Mouse (Mus musculus): ENCODE measurements around the gene Fcgrt. TPM values are rescaled to one million over a fixed set of nuclear protein-coding genes. Genes with fewer than 3 reads are reported as not detected.

Gene Fcgrt
- polyA plus RNA-seq, 1 experiment from 2014 or later, result 334 TPM

DNA sequence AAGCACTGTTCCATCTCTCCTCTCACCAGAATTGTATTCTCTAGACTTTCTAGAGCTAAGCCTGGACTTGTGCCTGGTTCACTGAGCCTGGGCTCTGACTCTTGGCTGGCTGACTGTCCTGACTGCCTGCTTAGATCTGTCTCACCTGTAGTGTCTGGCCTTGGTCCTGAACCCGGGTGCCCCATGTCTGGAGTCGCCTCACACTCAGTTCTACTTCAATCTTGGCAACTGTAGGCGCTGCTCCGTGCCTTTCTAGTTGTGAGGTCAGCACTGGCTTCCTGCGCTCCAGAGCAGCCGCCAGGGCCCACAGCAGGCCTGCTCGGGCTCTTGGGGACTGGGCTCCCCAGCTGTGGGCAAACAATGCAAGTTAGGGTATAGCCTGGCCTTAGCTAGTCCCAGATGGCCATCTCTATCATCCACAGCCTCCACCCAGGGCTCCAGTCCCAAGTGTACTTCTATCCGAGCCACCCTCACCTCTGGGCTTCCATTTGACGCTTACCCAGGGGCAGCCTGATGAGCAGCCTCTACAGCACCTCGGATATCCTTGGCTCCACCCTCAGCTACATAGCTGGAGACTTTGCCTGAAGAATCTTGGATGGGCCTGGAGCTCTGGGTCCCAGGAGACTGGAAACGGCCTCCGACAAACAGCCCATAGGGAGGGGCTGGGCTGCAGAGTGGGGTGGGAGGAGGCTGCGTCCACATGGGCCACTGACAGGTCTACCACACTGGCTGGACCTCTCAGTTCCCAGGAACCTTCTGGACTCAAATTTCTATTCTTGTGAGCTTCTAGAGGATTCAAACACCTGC is 40.9 kb upstream of the Fcgrt start:
- no peak for ATAC-seq
- Histone ChIP-seq H3K4me2 (ENCODE audit: low read depth, low read length) (no peak overlapping the region), H3K36me3 (ENCODE audit: control insufficient read depth, insufficient read depth, low read length) (peaks cover 16% of the 10 kb centered on the region), H3K9ac (ENCODE audit: low read depth, low read length) (no peak overlapping the region), H3K9me3 (ENCODE audit: control insufficient read depth, low read length) (no peaks in the 10 kb centered on the region), H3K27me3 (replicated peaks; ENCODE audit: control insufficient read depth, insufficient read depth, low read length) (no peaks in the 10 kb centered on the region), H3K4me1 (ENCODE audit: control insufficient read depth, insufficient read depth, low read length) (peaks cover 13% of the 10 kb centered on the region; the same call in 1 of the 2 replicates), H3K4me3 (ENCODE audit: low read length) (no peak overlapping the region), H3K27ac (ENCODE audit: low read length) (no peak overlapping the region)
- 88% methylated on average over 13 of the region's 13 CpGs for WGBS

DNA sequence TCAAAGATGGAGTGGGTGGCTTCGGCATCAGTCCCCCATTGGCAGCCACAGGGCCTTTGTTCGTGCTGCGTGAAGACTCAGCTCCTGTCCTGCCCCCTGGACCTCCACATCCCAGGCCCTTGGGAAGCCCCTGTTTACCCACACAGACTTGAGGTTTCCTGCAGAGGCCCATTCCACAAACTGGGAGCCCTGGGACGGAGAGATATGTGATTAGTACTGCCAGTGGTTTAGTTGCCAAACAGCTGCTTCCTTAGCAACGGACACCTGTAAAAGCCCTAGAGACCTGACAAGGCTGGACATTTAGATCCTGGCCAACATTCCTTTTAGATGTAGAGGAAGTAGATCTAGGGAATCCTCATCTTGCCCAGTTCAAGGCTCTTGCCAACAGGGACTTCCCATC is 38.3 kb upstream of the Fcgrt start:
- 87% methylated on average over 5 of the region's 5 CpGs for WGBS
- peaks cover 16% of the 10 kb centered on the region for H3K36me3 ChIP-seq (ENCODE audit: control insufficient read depth, insufficient read depth, low read length)
- no peak overlapping the region for H3K4me2 ChIP-seq (ENCODE audit: low read depth, low read length)
- no peak overlapping the region for H3K9ac ChIP-seq (ENCODE audit: low read depth, low read length)
- no peak for ATAC-seq
- H3K4me3 ChIP-seq (ENCODE audit: low read length), result no peak overlapping the region
- no peaks in the 10 kb centered on the region for H3K9me3 ChIP-seq (ENCODE audit: control insufficient read depth, low read length)
- H3K27me3 ChIP-seq (replicated peaks; ENCODE audit: control insufficient read depth, insufficient read depth, low read length), result no peaks in the 10 kb centered on the region
- no peak overlapping the region for H3K27ac ChIP-seq (ENCODE audit: low read length)
- H3K4me1 ChIP-seq (ENCODE audit: control insufficient read depth, insufficient read depth, low read length), result no peaks in the 10 kb centered on the region

DNA sequence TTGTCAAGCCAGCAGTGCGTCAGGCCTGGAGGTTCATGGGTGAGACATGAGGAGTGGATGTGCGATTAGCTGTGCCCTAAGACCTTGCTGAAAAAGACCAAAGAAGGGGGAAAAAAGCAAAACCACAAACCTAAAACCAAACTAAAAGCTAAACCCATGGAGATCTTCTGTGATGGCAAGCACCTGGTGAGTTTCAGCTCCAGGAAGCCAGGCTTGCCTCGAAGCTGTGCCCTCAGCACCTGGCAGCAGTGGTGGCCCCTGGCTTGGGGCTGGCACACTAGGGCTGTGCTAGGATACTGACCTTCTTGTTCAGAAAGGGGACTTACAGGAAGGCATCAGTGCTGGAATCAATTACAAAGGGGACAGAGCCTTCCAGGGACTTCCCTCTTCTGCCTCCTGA is 37.7 kb upstream of the Fcgrt start:
- no peaks in the 10 kb centered on the region for H3K27me3 ChIP-seq (replicated peaks; ENCODE audit: control insufficient read depth, insufficient read depth, low read length)
- 85% methylated on average over 3 of the region's 3 CpGs for WGBS
- H3K9ac ChIP-seq (ENCODE audit: low read depth, low read length), result no peak overlapping the region
- H3K4me2 ChIP-seq (ENCODE audit: low read depth, low read length), result no peak overlapping the region
- no peak for ATAC-seq
- peaks cover 16% of the 10 kb centered on the region for H3K36me3 ChIP-seq (ENCODE audit: control insufficient read depth, insufficient read depth, low read length)
- H3K9me3 ChIP-seq (ENCODE audit: control insufficient read depth, low read length), result no peaks in the 10 kb centered on the region
- H3K4me1 ChIP-seq (ENCODE audit: control insufficient read depth, insufficient read depth, low read length), result no peaks in the 10 kb centered on the region
- no peak overlapping the region for H3K27ac ChIP-seq (ENCODE audit: low read length)
- H3K4me3 ChIP-seq (ENCODE audit: low read length), result no peak overlapping the region

DNA sequence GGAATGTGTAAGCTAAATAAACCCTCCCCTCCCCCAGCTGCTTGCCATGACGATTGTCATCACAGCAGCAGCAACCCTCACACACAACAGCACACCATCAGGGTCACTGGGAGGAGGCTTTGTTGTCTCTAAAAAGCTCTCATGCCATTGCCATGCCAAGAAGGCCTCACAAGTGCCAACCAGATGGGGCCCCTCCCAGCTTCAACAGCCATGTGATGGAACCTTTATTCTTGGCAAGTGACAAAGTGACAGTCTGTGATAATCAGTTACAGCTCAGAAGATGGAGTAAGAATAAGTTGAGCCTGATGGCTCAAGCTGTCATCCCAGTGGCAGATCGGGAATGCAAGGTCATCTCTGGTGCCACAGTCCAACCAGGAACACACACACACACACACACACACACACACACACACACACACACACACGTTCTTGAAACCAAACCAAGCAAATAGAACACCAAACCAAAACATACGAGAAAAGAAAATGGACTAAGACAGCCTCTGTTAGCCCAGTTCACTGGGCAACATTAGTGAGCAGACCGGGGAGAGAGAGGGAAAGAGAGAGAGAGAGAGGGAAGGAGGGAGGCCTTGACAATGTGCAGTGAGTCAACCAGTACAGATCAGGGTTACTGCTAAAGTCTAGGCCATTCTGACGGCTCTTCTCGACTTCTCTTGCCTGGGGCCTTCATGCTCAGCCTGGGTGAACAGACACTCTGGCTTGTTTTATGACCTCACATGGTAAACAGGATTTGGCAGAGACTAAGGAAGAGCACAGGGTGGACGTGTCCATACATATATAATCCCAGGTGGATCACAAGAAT is 36.5 kb upstream of the Fcgrt start:
- no peak overlapping the region for H3K4me2 ChIP-seq (ENCODE audit: low read depth, low read length)
- no peaks in the 10 kb centered on the region for H3K9me3 ChIP-seq (ENCODE audit: control insufficient read depth, low read length)
- no peak overlapping the region for H3K4me3 ChIP-seq (ENCODE audit: low read length)
- H3K36me3 ChIP-seq (ENCODE audit: control insufficient read depth, insufficient read depth, low read length), result peaks cover 14% of the 10 kb centered on the region
- H3K4me1 ChIP-seq (ENCODE audit: control insufficient read depth, insufficient read depth, low read length), result no peaks in the 10 kb centered on the region; the same call in 1 of the 2 replicates
- no peak for ATAC-seq
- H3K9ac ChIP-seq (ENCODE audit: low read depth, low read length), result no peak overlapping the region
- no peaks in the 10 kb centered on the region for H3K27me3 ChIP-seq (replicated peaks; ENCODE audit: control insufficient read depth, insufficient read depth, low read length)
- no peak overlapping the region for H3K27ac ChIP-seq (ENCODE audit: low read length)
- WGBS, result 70% methylated on average over 8 of the region's 8 CpGs

DNA sequence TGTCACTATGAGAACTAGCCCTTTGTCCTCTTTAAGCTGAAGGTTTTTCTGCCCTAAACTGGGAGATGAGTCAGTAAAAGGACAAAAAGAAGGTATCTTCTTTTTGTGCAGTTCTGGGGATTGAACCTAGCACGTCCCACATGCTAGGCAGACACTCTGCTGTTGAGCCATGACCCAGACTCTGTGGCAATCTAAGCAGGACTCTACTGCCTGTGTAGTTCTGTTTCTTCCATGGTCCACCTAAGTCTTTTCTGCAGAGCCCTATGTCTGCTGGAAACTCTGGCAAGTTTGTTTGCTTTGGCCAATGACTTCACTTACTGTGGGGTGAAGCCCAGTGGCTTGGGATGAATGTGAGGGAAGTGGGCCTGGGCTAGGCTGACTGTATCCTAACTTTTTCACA is 34.8 kb upstream of the Fcgrt start:
- ATAC-seq, result no peak
- no peak overlapping the region for H3K27ac ChIP-seq (ENCODE audit: low read length)
- peaks cover under 1% of the 10 kb centered on the region; the same call in 1 of the 2 replicates for H3K9me3 ChIP-seq (ENCODE audit: control insufficient read depth, low read length)
- H3K36me3 ChIP-seq (ENCODE audit: control insufficient read depth, insufficient read depth, low read length), result peaks cover 6% of the 10 kb centered on the region
- 92% methylated on average over 1 of the region's 1 CpGs for WGBS
- no peak overlapping the region for H3K4me3 ChIP-seq (ENCODE audit: low read length)
- no peak overlapping the region for H3K9ac ChIP-seq (ENCODE audit: low read depth, low read length)
- peaks cover 3% of the 10 kb centered on the region; the same call in 1 of the 2 replicates for H3K4me1 ChIP-seq (ENCODE audit: control insufficient read depth, insufficient read depth, low read length)
- no peak overlapping the region for H3K4me2 ChIP-seq (ENCODE audit: low read depth, low read length)
- no peaks in the 10 kb centered on the region for H3K27me3 ChIP-seq (replicated peaks; ENCODE audit: control insufficient read depth, insufficient read depth, low read length)

DNA sequence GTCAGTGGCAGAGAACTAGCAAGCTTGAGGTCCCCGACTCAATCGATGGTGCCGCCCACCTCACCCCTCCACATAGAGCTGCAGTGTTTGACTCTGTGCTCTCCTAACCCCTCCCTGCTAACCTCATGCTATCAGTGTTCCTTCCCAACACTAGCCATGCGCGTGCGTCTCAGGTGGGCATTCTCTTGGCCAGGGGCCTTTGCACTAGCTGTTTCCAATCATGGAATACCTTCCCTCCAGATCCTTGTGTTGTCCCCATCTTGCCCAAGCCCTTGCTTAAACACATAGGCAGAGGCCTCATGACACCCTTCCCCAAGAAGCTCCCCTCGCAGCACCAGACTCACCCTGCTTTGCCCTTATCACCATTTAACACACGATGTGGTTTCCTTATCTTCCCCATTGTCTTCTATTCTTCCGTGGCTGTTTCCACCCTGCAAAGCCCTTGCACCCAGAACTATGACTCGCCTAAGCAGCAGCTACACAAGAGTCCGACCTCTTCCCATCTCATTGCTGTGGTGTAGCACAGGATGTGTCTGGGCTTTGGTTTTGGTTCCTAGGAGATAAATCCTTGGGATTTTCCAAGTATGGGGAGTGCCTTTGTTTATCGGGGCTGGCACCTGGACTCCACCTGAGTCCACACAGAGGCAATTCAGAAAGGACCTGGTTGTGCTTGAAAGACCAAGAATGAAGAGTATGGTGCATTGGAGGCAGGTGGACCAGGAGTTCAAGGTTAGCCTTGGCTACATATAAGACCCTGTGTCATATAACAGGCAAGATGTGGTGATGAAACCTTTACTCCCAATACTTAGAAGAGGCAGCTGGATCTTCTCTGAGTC is 33.7 kb upstream of the Fcgrt start:
- H3K9me3 ChIP-seq (ENCODE audit: control insufficient read depth, low read length), result peaks cover 3% of the 10 kb centered on the region; the same call in 1 of the 2 replicates
- no peaks in the 10 kb centered on the region; the same call in 1 of the 2 replicates for H3K36me3 ChIP-seq (ENCODE audit: control insufficient read depth, insufficient read depth, low read length)
- 72% methylated on average over 12 of the region's 12 CpGs for WGBS
- no peak overlapping the region for H3K27ac ChIP-seq (ENCODE audit: low read length)
- no peak overlapping the region for H3K4me3 ChIP-seq (ENCODE audit: low read length)
- no peak for ATAC-seq
- no peak overlapping the region for H3K4me2 ChIP-seq (ENCODE audit: low read depth, low read length)
- peaks cover 3% of the 10 kb centered on the region; the same call in 1 of the 2 replicates for H3K4me1 ChIP-seq (ENCODE audit: control insufficient read depth, insufficient read depth, low read length)
- no peaks in the 10 kb centered on the region for H3K27me3 ChIP-seq (replicated peaks; ENCODE audit: control insufficient read depth, insufficient read depth, low read length)
- H3K9ac ChIP-seq (ENCODE audit: low read depth, low read length), result no peak overlapping the region

DNA sequence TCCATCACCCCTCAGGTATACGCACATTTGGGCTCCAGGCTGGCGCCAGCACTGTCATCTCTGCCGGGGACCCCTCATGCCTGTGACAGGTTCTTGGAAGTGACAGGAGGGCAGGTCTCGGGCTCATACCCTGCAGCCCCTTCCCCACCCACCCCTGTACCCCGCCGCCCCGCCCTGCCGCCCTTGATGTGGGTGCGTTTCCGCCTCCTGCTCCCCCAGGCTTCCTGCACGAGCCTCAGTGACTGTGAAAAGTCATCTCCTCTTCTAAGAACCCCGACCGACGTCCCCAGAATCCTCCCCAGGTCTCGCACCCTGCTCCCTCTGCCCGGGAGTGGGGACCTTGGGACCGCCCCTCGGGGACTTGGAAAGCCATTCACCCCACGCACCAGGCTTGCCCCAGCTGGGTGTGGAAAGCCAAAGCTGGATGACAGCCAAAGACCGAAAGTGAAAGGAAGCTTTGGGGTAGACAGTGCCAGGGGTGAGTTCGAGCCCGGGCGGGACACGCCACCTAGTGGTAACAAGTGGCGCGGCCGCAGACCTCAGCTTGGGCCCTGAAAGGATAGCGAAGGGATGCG is 32.4 kb upstream of the Fcgrt start, which contains the start of the genes Gm45713 and Flt3l:
Gm45713 (minus strand) TSS at position 239 of the 575 bp plus-strand sequence.
Flt3l (minus strand) TSS at position 440 of the 575 bp plus-strand sequence.
- no peak within 1 kb of the TSS for H3K27ac ChIP-seq (ENCODE audit: low read length)

DNA sequence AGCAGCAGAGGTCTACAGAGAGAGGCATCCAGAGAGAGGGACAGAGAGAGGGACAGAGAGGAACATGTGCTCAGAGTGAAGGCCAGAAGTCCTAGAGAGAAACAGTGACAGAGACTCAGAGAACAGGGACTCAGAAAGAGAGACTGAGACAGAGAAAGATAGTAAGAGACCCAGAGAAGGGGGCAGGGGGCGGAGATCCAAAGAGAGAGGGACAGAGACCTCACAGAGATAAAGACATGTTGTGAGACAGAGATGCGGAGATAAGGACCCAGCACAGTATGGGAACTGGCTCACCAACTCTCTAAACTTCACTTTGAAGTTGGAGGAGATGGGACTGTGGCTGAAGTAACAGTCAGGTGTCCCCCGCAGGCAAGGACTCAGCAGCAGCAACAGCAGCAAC is 31.7 kb upstream of the Fcgrt start:
- Histone ChIP-seq H3K36me3 (ENCODE audit: control insufficient read depth, insufficient read depth, low read length) (no peaks in the 10 kb centered on the region), H3K27me3 (replicated peaks; ENCODE audit: control insufficient read depth, insufficient read depth, low read length) (no peaks in the 10 kb centered on the region), H3K4me3 (ENCODE audit: low read length) (peak overlapping the region; percentile 74), H3K4me1 (ENCODE audit: control insufficient read depth, insufficient read depth, low read length) (peaks cover 3% of the 10 kb centered on the region; the same call in 1 of the 2 replicates), H3K9me3 (ENCODE audit: control insufficient read depth, low read length) (peaks cover 3% of the 10 kb centered on the region; the same call in 1 of the 2 replicates), H3K9ac (ENCODE audit: low read depth, low read length) (no peak overlapping the region), H3K27ac (ENCODE audit: low read length) (no peak overlapping the region), H3K4me2 (ENCODE audit: low read depth, low read length) (peak overlapping the region; percentile 79; the same call in 1 of the 2 replicates)
- no peak for ATAC-seq
- 87% methylated on average over 3 of the region's 3 CpGs for WGBS

More for the DNA sequence above, 32.4 kb upstream of the Fcgrt start, which contains the start of the genes Gm45713 and Flt3l:
- Histone ChIP-seq H3K4me2 (ENCODE audit: low read depth, low read length) (peak within 1 kb of the TSS; percentile 79), H3K36me3 (ENCODE audit: control insufficient read depth, insufficient read depth, low read length) (no peaks in the 10 kb centered on the region), H3K27me3 (replicated peaks; ENCODE audit: control insufficient read depth, insufficient read depth, low read length) (no peaks in the 10 kb centered on the region), H3K4me3 (ENCODE audit: low read length) (peak within 1 kb of the TSS; percentile 74), H3K4me1 (ENCODE audit: control insufficient read depth, insufficient read depth, low read length) (peaks cover 3% of the 10 kb centered on the region; the same call in 1 of the 2 replicates), H3K9me3 (ENCODE audit: control insufficient read depth, low read length) (peaks cover 3% of the 10 kb centered on the region; the same call in 1 of the 2 replicates), H3K9ac (ENCODE audit: low read depth, low read length) (peak within 1 kb of the TSS; percentile 81)
- peak; percentile 88 for ATAC-seq
- WGBS, result 2% methylated on average over 29 of the region's 29 CpGs
